18 mouse cellular contexts compared by ENCODE assay signal in genomic region chr2:166242786-166243521, GRCm38 (mm10).
DNase-seq lines count a peak whose midpoint lies in the region; ATAC-seq lines count a peak whose summit lies in the region.
"Had no signal": no experiment of that assay in that cellular context is flagged by ENCODE, and none has a peak within 500 bp of the region (broad histone marks: within the 10 kb centered on the region; RNA-seq: fewer than 3 reads in every experiment).

No protein-coding gene starts in this region.

- no peaks in the 10 kb centered on the region for H3K27me3 ChIP-seq in heart, embryonic 11.5 days (ENCODE audit: control insufficient read depth, insufficient read depth, low read length)
- H3K27me3 ChIP-seq in midbrain, embryonic 10.5 days (ENCODE audit: low read depth, poor library complexity, severe bottlenecking), result peaks cover 10% of the 10 kb centered on the region; the same call in 1 of the 2 replicates
- no peaks in the 10 kb centered on the region for H3K27me3 ChIP-seq in midbrain, embryonic 14.5 days (ENCODE audit: control insufficient read depth, insufficient read depth, low read length)
- H3K27me3 ChIP-seq in limb, embryonic 10.5 days (ENCODE audit: low read depth, poor library complexity, severe bottlenecking), result no peaks in the 10 kb centered on the region
- H3K27me3 ChIP-seq in neural tube, embryonic 15.5 days (replicated peaks), result 0 out of 2 replicates have a peak, but pooled peaks cover 3% of the 10 kb centered on the region
- H3K27me3 ChIP-seq: forebrain, embryonic 15.5 days; hindbrain, embryonic 15.5 days had no signal

- no peak overlapping the region for H3K27ac ChIP-seq in heart, embryonic 11.5 days (ENCODE audit: low read depth, low read length)
- H3K27ac ChIP-seq in midbrain, embryonic 10.5 days (replicated peaks), result 0 out of 2 replicates have a peak overlapping the region, but pooled peaks have one; percentile 13
- no peak overlapping the region for H3K27ac ChIP-seq in midbrain, embryonic 14.5 days (replicated peaks; ENCODE audit: low read depth, low read length)
- peak overlapping the region; percentile 66 for H3K27ac ChIP-seq in limb, embryonic 10.5 days
- 0 out of 2 replicates have a peak overlapping the region, but pooled peaks have one; percentile 30 for H3K27ac ChIP-seq in neural tube, embryonic 15.5 days (replicated peaks)
- H3K27ac ChIP-seq: forebrain, embryonic 15.5 days; hindbrain, embryonic 15.5 days; lung, embryonic 15.5 days; midbrain, embryonic 12.5 days had no signal

- no peak for DNase-seq in heart, adult 18-20 months
- DNase-seq in midbrain, embryonic 10.5 days (ENCODE audit: low spot score), result no peak
- no peak for DNase-seq in midbrain, embryonic 14.5 days
- DNase-seq in limb, embryonic 10.5 days (ENCODE audit: low spot score), result no peak
- no peak for DNase-seq in ovary, postnatal 36 days (ENCODE audit: low spot score)
- DNase-seq: cerebellum, adult 9-10 months; gastrocnemius, postnatal 14 days; heart, postnatal 36 days; spleen, adult 18-20 months; thymus, postnatal 25 days had no signal

- ATAC-seq in heart, embryonic 11.5 days (replicated peaks; ENCODE audit: insufficient number of reproducible peaks, low FRiP score, low TSS enrichment), result no peak
- ATAC-seq in midbrain, embryonic 14.5 days (ENCODE audit: low FRiP score, low TSS enrichment), result no peak
- ATAC-seq in neural tube, embryonic 15.5 days (ENCODE audit: low FRiP score), result no peak
- ATAC-seq: forebrain, embryonic 15.5 days; intestine, embryonic 16.5 days had no signal

- no peak overlapping the region for H3K4me2 ChIP-seq in heart, embryonic 11.5 days
- H3K4me2 ChIP-seq in midbrain, embryonic 14.5 days (ENCODE audit: low read length), result no peak overlapping the region
- H3K4me2 ChIP-seq in neural tube, embryonic 15.5 days, result no peak overlapping the region
- H3K4me2 ChIP-seq: forebrain, embryonic 15.5 days; hindbrain, embryonic 15.5 days; lung, embryonic 15.5 days; midbrain, embryonic 12.5 days had no signal

- H3K9me3 ChIP-seq in heart, embryonic 11.5 days (replicated peaks; ENCODE audit: control insufficient read depth, low read length), result no peaks in the 10 kb centered on the region
- H3K9me3 ChIP-seq in midbrain, embryonic 10.5 days (replicated peaks), result peaks cover 10% of the 10 kb centered on the region
- no peaks in the 10 kb centered on the region for H3K9me3 ChIP-seq in midbrain, embryonic 14.5 days (ENCODE audit: control insufficient read depth, low read length)
- peaks cover 8% of the 10 kb centered on the region; the same call in 1 of the 2 replicates for H3K9me3 ChIP-seq in limb, embryonic 10.5 days (replicated peaks)
- H3K9me3 ChIP-seq in neural tube, embryonic 15.5 days (replicated peaks), result no peaks in the 10 kb centered on the region
- H3K9me3 ChIP-seq: forebrain, embryonic 15.5 days; hindbrain, embryonic 15.5 days; lung, embryonic 15.5 days had no signal

- H3K4me3 ChIP-seq in heart, embryonic 11.5 days (ENCODE audit: low read depth, low read length), result no peak overlapping the region
- H3K4me3 ChIP-seq in midbrain, embryonic 10.5 days, result no peak overlapping the region
- no peak overlapping the region for H3K4me3 ChIP-seq in midbrain, embryonic 14.5 days (replicated peaks; ENCODE audit: low read depth, low read length)
- H3K4me3 ChIP-seq in limb, embryonic 10.5 days, result no peak overlapping the region
- H3K4me3 ChIP-seq in neural tube, embryonic 15.5 days (replicated peaks), result no peak overlapping the region
- H3K4me3 ChIP-seq: erythroblast, embryonic 14.5 days; forebrain, embryonic 15.5 days; hindbrain, embryonic 15.5 days; lung, embryonic 15.5 days; midbrain, embryonic 12.5 days had no signal

- H3K9ac ChIP-seq in heart, embryonic 11.5 days (ENCODE audit: low read depth, low read length), result 0 out of 2 replicates have a peak overlapping the region, but pooled peaks have one; percentile 28
- H3K9ac ChIP-seq in midbrain, embryonic 14.5 days (replicated peaks; ENCODE audit: low read length), result no peak overlapping the region
- no peak overlapping the region for H3K9ac ChIP-seq in neural tube, embryonic 15.5 days (replicated peaks)
- H3K9ac ChIP-seq: forebrain, embryonic 15.5 days; hindbrain, embryonic 15.5 days; lung, embryonic 15.5 days; midbrain, embryonic 12.5 days had no signal

- no peaks in the 10 kb centered on the region for H3K36me3 ChIP-seq in heart, embryonic 11.5 days (ENCODE audit: control insufficient read depth, insufficient read depth, low read length)
- no peaks in the 10 kb centered on the region for H3K36me3 ChIP-seq in midbrain, embryonic 10.5 days
- H3K36me3 ChIP-seq in midbrain, embryonic 14.5 days (ENCODE audit: control insufficient read depth, insufficient read depth, low read length), result no peaks in the 10 kb centered on the region
- peaks cover 3% of the 10 kb centered on the region; the same call in 1 of the 2 replicates for H3K36me3 ChIP-seq in limb, embryonic 10.5 days
- no peaks in the 10 kb centered on the region for H3K36me3 ChIP-seq in neural tube, embryonic 15.5 days
- H3K36me3 ChIP-seq: forebrain, embryonic 15.5 days; hindbrain, embryonic 15.5 days; lung, embryonic 15.5 days; midbrain, embryonic 12.5 days had no signal

- 69% methylated on average over 14 of the region's 14 CpGs for WGBS in heart, embryonic 11.5 days (ENCODE audit: insufficient replicate concordance)
- 81% methylated on average over 14 of the region's 14 CpGs for WGBS in midbrain, embryonic 10.5 days
- 72% methylated on average over 14 of the region's 14 CpGs for WGBS in midbrain, embryonic 14.5 days
- 76% methylated on average over 14 of the region's 14 CpGs for WGBS in limb, embryonic 10.5 days
- 66% methylated on average over 14 of the region's 14 CpGs for WGBS in neural tube, embryonic 15.5 days

- H3K4me1 ChIP-seq in heart, embryonic 11.5 days (ENCODE audit: control insufficient read depth, insufficient read depth, low read length), result peaks cover 5% of the 10 kb centered on the region; the same call in 1 of the 2 replicates
- H3K4me1 ChIP-seq in midbrain, embryonic 10.5 days, result peaks cover 29% of the 10 kb centered on the region
- H3K4me1 ChIP-seq in midbrain, embryonic 14.5 days (ENCODE audit: control insufficient read depth, insufficient read depth, low read length), result peaks cover 4% of the 10 kb centered on the region; the same call in 1 of the 2 replicates
- H3K4me1 ChIP-seq in limb, embryonic 10.5 days, result peaks cover 66% of the 10 kb centered on the region
- H3K4me1 ChIP-seq in neural tube, embryonic 15.5 days, result peaks cover 19% of the 10 kb centered on the region

Comparison
In these comparisons a context has a peak if more than half of its experiments do, and no peak if none do; other contexts are left out.
1. H3K27ac ChIP-seq: peak in midbrain, embryonic 10.5 days (single experiment), limb, embryonic 10.5 days (single experiment) and neural tube, embryonic 15.5 days (single experiment); none in heart, embryonic 11.5 days (single experiment) and midbrain, embryonic 14.5 days (single experiment).